Mouse (Mus musculus): ENCODE data around the gene Olfr142. TPM values are rescaled to one million over a fixed set of nuclear protein-coding genes. Genes with fewer than 3 reads are reported as not detected.
"Not testable (repeated sequence)": the region's sequence is repeated elsewhere in the genome, so short reads cannot be mapped to it uniquely, and the experiment has no call there.

The Olfr142 gene
- total RNA-seq (2015): not detected in 2 replicates
- not detected in 2 replicates for total RNA-seq (2017)

GRCm38 (mm10) chr2:90257492-90257891 is at the start of gene Olfr142:
Gene Olfr142, minus strand, starts transcription at chr2:90257592.
- ATAC-seq (replicated peaks; ENCODE audit: poor library complexity): no peak

GRCm38 (mm10) chr2:90292741-90293140 is 35.3 kb upstream of the Olfr142 start, which contains the start of gene Olfr1272:
Gene Olfr1272, minus strand, starts transcription at chr2:90292841.
- ATAC-seq (replicated peaks; ENCODE audit: poor library complexity): no peak

GRCm38 (mm10) chr2:90270932-90271331 is 13.5 kb upstream of the Olfr142 start, which contains the start of gene Olfr1271:
Gene Olfr1271, minus strand, starts transcription at chr2:90271032.
- no peak for ATAC-seq (replicated peaks; ENCODE audit: poor library complexity)

- ATAC-seq (replicated peaks; ENCODE audit: poor library complexity): not testable (repeated sequence)
These were observed 33.0 kb downstream of the Olfr142 start, which contains the start of gene Olfr1506 for GRCm38 (mm10) chr2:90224393-90224792. Gene Olfr1506, minus strand, starts transcription at chr2:90224493.

Other genes starting within 250 kb of the Olfr142 start
- not detected in 2 replicates for gene Olfr1263, start 245.5 kb downstream of the Olfr142 start, total RNA-seq (2015)
- not detected in 2 replicates for gene Olfr1263, start 245.5 kb downstream of the Olfr142 start, total RNA-seq (2017)
- not detected in 2 replicates for gene Olfr1264, start 232.0 kb downstream of the Olfr142 start, total RNA-seq (2015)
- not detected in 2 replicates for gene Olfr1264, start 232.0 kb downstream of the Olfr142 start, total RNA-seq (2017)
- not detected in 2 replicates for gene Olfr1265, start 222.3 kb downstream of the Olfr142 start, total RNA-seq (2015)
- not detected in 2 replicates for gene Olfr1265, start 222.3 kb downstream of the Olfr142 start, total RNA-seq (2017)
- not detected in 2 replicates for gene Olfr140, start 194.0 kb downstream of the Olfr142 start, total RNA-seq (2015)
- gene Olfr140, start 194.0 kb downstream of the Olfr142 start, total RNA-seq (2017): not detected in 2 replicates
- not detected in 2 replicates for gene Olfr1269, start 136.2 kb downstream of the Olfr142 start, total RNA-seq (2015)
- not detected in 2 replicates for gene Olfr1269, start 136.2 kb downstream of the Olfr142 start, total RNA-seq (2017)
- gene Olfr32, start 115.3 kb downstream of the Olfr142 start, total RNA-seq (2015): not detected in 2 replicates
- gene Olfr32, start 115.3 kb downstream of the Olfr142 start, total RNA-seq (2017): not detected in 2 replicates
- gene Olfr1270, start 104.5 kb downstream of the Olfr142 start, total RNA-seq (2015): not detected in 2 replicates
- not detected in 2 replicates for gene Olfr1270, start 104.5 kb downstream of the Olfr142 start, total RNA-seq (2017)
- gene Olfr1506, start 33.1 kb downstream of the Olfr142 start, total RNA-seq (2015): not detected in 2 replicates
- gene Olfr1506, start 33.1 kb downstream of the Olfr142 start, total RNA-seq (2017): not detected in 2 replicates
- gene Olfr1271, start 13.4 kb upstream of the Olfr142 start, total RNA-seq (2015): not detected in 2 replicates
- gene Olfr1271, start 13.4 kb upstream of the Olfr142 start, total RNA-seq (2017): not detected in 2 replicates
- not detected in 2 replicates for gene Olfr1272, start 35.2 kb upstream of the Olfr142 start, total RNA-seq (2015)
- gene Olfr1272, start 35.2 kb upstream of the Olfr142 start, total RNA-seq (2017): not detected in 2 replicates
- 0.17 TPM in 1 of 2 replicates, not detected in the other for gene Gm13769, start 64.6 kb upstream of the Olfr142 start, total RNA-seq (2015)
- not detected in 2 replicates for gene Gm13769, start 64.6 kb upstream of the Olfr142 start, total RNA-seq (2017)
- not detected in 2 replicates for gene Olfr1274-ps, start 141.1 kb upstream of the Olfr142 start, total RNA-seq (2015)
- not detected in 2 replicates for gene Olfr1274-ps, start 141.1 kb upstream of the Olfr142 start, total RNA-seq (2017)